Mouse (Mus musculus) kidney, adult 2 months (tissue): ENCODE data around the gene Gm37240.

Experiments used
- CTCF ChIP-seq: fragments of 200-500 bp; conservative IDR thresholded peaks from 2 replicates; pipeline ENCODE4 v1.5.1; 2011; ENCODE audit warnings: low read depth, mild to moderate bottlenecking, control low read depth, low read length, moderate library complexity, mixed read lengths; ENCODE audit not compliant: insufficient read depth, insufficient read length
- POLR2A ChIP-seq: fragments of 200-500 bp; IDR thresholded peaks from one replicate; pipeline ENCODE4 v1.6.1; 2011; ENCODE audit warnings: low read depth, low read length, control low read depth

DNA sequence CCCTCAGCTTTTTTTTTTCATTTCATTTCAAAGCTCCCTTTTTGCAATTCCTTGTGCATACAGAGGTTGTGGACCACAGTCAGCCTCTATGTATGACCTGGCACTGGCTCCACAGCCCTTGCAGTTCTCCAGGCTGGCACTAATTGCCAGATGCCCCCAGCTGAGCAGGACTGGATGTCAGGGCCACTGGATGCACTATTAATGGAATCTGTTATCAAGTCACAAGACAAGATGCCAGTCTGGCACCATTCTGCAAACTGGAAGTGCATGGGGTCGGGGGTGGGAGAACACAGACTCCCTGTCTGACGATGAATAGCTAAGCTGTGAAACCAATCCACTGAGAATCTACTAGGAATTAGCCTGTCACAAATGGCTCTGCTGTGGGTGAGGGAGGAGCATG lies 336.0 kb downstream of the Gm37240 start:
- TF ChIP-seq CTCF (no peak), POLR2A (no peak)
